Mouse (Mus musculus) right cerebral cortex, postnatal 14 days (tissue): ENCODE data around the gene Atad5.
"Not testable (repeated sequence)": the region's sequence is repeated elsewhere in the genome, so short reads cannot be mapped to it uniquely, and the experiment has no call there.

Experiments
- DNase-seq: peaks from one replicate; pipeline ENCODE4 v3.0.0; 2022

Gene Atad5

DNA sequence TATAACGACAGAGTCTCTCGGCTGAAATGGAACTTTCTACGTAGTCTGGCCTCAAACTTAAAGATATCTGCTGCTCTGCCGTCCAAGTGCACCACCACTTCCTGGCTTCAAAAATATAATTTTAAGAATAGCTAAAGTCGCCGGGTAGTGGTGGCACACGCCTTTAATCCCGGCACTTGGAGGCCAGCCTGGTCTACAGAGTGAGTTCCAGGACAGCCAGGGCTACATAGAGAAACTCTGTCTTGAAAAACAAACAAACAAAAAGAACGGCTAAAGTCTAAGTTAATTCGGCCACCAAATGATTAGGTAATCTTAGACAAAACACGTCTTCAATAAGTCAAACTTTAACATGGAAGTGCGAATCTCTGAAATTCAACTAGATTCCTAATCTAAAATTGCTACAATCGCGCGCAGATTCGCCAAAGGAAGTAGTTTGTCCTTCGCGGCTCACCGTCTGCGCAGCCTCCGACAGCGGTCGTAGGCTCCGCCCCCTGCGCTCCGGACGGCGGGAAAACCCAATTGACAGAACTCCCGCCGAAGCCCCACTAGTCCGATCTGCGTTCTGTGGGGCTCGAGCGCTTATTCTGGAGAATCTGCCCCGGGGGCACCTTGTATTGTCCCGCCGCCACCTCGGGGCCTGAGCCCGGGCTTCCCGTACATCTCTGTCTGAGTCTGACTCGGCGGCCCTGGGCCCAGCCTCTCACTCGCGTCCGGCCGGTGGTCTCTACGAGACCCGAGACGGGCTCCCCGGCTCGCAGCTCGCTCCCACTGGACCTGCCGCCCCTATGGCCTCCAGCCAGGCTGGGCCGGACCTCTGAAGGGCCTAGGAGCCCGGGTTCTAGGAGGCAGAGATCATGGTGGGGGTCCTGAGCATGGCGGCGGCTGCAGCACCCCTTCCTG, at the start of gene Atad5:
TSS of gene Atad5 (plus strand) at position 484 of the 900 bp plus-strand sequence.
- DNase-seq, result peak; percentile 94

- peak; percentile 22 for DNase-seq
Observed at GRCm38 (mm10) chr11:80042615-80043418, 46.4 kb upstream of the Atad5 start.

DNA sequence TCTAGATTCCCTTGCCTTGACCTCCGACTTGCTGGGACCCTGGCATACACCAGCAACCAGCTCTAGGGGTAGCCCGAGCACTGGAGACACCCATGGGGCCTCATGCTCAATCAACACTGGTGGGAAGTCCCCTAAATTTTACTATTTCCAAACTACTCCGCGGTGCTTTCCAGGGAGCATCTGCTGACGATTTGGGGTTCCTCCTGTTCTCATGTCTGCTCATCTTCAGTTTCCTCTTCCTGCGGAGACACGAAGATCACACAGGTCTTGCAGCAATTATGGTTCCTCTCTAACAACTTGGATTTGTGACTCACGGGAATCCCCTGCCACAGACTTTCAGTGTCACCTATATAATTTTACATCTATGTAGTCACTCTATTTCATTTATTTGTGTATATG, 45.8 kb upstream of the Atad5 start:
- no peak for DNase-seq

DNA sequence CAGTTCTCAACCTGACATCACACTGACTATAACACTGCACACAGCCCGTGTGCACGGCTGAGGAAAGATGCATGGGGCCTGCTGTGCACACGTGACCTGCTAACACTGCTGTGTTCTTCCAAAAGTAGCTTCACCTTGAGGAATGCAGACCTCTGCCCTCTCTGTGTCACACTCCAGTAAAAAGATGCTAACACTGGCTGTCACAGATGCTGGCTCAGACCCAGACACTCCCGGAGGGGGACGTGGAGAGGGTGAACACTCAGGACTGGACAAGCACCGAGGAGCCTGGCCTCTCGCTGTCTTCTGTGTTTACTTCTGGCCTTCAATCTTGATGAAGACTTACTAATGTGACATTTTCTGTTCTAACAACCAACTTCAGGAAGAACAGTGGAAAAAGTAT, 42.3 kb upstream of the Atad5 start:
- no peak for DNase-seq

DNA sequence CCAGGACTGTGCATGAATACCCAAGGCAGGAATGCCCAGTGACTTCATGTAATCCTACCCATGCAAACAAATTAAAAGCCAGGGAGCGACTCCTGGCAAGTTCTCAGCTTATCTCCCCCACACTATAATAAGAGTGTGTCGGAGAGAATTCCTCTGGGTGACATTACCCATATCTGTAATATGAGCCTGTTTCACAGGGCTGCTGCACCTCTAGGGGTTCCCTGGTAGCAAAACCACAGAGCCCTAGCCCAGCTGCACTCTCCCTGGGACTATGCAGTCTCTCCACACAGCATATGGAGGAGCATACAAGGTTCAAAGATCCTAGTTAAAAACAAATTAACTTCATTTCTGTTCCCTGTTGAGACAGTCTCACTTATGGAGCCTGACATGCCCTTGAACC, 39.1 kb upstream of the Atad5 start:
- DNase-seq, result no peak

- no peak for DNase-seq
Observed at GRCm38 (mm10) chr11:80052456-80052855, 36.7 kb upstream of the Atad5 start.

DNA sequence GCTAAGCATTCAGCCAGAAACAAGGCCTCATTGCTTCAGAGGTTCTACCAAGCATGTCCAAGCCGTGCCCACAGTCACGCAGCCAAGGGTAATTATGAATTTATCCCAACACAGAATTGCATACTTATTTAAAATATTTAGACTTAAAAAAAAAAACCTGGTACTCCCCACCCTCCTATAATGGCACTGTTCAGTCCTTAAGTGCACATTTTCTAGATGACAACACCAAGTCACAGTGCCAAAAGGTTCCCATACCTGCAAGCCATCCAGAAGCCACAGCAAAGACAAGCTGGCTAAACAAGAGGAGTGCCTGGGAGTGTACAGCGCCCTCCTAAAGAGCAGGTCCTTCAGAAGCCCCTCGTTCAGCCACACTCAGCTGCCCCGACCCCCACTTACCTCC, 36.0 kb upstream of the Atad5 start:
- DNase-seq, result no peak

DNA sequence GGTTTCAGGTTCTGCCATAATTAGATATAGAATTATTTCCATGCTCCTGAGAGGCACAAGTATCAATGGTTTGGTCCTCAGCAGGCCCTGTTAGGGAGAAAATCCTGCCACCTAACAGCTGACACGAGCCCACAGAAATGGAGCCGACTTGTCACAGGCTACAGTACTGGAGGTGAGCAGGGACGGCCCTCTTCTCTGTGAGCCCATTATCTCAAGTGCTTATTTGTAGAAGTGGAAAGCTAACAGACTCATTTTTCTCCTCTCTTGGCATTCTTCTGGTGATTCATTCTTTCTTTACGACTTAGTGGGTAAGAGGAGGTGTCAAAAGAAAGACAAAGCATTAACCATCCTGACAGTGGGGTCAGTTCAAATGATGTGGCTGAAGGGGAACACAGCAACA, 34.5 kb upstream of the Atad5 start:
- DNase-seq, result no peak

DNA sequence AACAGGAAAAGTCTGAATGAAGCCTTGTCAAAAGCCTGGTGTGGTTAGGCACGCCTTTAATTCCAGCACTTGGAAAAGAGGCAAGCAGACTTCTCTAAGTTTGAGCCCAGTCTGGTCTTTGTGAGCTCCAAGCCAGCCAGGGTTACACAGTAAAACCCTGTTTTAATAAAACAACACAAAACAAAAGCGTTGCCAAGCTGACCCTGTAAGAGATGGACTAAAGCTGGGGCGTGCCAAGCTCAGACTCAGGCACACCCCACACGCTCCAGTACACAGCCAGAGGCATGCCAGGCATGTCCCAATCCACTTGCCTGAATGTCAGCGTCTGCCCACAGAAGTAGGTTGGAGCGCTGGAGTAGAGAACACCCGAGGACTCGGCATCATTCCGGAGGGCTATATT, 33.1 kb upstream of the Atad5 start:
- no peak for DNase-seq

GRCm38 (mm10) chr11:80062159-80062558, 27.0 kb upstream of the Atad5 start:
- no peak for DNase-seq

DNA sequence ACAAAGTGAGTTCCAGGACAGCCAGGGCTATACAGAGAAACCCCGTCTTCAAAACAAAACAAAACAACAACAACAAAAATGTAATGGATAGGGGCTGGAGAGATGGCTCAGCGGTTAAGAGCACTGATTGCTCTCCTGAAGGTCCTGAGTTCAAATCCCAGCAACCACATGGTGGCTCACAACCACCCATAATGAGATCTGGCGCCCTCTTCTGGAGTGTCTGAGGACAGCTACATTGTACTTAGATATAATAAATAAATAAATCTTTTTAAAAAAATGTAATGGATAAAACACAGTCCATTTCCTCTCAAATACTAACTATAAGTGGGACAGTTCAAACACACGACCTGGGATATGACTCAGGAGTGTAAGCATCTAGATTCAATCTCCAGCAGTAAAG, 22.8 kb upstream of the Atad5 start:
- not testable (repeated sequence) for DNase-seq

- no peak for DNase-seq
Observed at GRCm38 (mm10) chr11:80067558-80067957, 21.6 kb upstream of the Atad5 start.

DNA sequence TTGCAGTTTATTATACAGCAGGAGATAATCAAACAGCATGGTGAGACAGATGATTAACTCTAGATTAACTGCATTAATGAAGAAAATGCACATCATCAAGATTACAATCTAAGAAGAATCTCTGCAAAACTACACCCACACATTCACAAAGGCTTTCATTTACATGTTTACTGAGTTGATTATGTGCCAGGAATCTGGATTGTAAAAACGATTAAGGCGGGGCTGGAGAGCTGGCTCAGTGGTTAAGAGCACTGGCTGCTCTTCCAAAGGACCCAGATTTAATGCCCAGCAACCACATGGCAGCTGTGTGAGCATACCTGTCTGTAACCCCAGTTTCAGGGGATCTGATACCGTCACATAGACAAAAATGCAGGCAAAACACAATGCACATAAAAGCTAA, 19.4 kb upstream of the Atad5 start:
- no peak for DNase-seq

GRCm38 (mm10) chr11:80071039-80071438, 18.2 kb upstream of the Atad5 start:
- no peak for DNase-seq

- DNase-seq, result no peak
Observed at GRCm38 (mm10) chr11:80072365-80072764, 16.8 kb upstream of the Atad5 start.

- no peak for DNase-seq
Observed at GRCm38 (mm10) chr11:80075608-80076277, 13.5 kb upstream of the Atad5 start.

- DNase-seq, result no peak
Observed at GRCm38 (mm10) chr11:80077784-80078545, 11.2 kb upstream of the Atad5 start.

- DNase-seq, result no peak
Observed at GRCm38 (mm10) chr11:80078831-80079230, 10.4 kb upstream of the Atad5 start.

GRCm38 (mm10) chr11:80079751-80080150, 9.4 kb upstream of the Atad5 start:
- DNase-seq, result no peak

- DNase-seq, result no peak
Observed at GRCm38 (mm10) chr11:80080381-80080825, 8.8 kb upstream of the Atad5 start.

DNA sequence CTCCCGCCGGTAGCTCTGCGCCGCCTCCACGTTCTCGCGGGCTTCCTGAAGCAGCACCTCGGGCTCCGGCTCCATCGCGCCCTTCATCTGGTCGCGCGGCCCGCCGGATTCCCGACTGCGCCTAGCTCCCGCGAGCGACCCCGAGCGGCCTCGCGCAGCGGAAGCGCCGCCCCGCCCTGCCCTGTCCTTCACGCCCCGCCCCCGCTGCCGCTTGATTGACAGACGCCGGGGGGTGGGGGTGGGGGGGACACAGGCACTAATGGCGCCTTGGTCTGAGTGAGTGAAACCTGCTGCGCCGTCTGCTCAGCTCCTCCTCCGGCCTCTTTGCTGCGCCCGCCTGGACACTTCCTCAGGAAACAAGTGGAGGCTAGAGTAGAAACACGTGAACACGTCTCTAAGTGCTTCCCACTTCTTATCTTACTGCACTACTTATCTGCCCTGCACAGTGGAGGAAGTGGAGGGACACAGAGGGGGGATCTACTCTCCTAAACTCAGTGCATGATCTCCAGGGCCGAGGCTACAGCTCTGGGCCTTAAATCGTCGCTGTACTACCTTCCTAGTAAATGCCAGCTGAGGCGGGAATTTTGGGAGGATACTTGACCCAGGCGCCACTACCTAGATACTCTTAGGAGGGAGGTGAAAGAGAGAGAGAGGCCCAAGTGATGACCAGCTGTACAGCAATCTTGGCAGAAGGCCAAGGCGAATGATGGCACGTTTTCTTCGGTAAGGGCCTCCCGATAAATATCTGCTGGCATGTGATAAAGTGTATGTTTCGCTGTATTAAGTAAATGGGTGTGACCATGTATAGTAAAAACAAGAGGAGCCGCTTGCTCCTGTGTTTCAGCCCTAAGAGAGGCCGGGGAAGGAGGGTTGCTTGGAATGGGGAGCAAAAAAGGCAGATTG, 8.1 kb upstream of the Atad5 start, which contains the start of gene Crlf3:
TSS of gene Crlf3 (minus strand) at position 166 of the 903 bp plus-strand sequence.
- peak; percentile 87 for DNase-seq
